Mouse (Mus musculus): ENCODE results near the gene Cmtm4. TPM values are rescaled to one million over a fixed set of nuclear protein-coding genes. Genes with fewer than 3 reads are reported as not detected.
A peak's percentile ranks its signal among the peaks of the same experiment; 100 is the strongest.

Cmtm4 gene
- total RNA-seq, 2 experiments from 2014 or later = 11.3 to 12.8 TPM

GRCm38 (mm10) chr8:104374864-104375846, 20.5 kb downstream of the Cmtm4 start:
- peak; percentile 65 to 68 for DNase-seq

DNA sequence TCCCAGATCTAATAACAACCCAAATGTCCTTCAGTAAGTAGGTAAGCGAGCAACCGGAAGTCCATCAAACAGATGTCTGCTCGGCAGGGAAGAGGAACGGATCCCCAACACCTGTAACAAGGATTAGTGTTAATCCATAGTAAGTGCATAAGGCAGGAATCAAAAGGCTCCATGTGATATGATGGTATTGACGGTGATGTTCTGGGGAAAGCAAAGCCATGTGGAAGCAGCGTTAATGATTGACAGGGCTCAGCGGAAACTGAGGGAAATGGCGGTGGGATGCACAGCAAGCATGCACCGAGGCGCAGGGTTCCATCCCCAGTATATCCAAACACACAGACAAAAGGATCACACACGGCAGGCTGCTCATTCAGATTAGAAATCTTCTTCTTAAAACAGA, 21.3 kb downstream of the Cmtm4 start:
- DNase-seq = no peak

DNA sequence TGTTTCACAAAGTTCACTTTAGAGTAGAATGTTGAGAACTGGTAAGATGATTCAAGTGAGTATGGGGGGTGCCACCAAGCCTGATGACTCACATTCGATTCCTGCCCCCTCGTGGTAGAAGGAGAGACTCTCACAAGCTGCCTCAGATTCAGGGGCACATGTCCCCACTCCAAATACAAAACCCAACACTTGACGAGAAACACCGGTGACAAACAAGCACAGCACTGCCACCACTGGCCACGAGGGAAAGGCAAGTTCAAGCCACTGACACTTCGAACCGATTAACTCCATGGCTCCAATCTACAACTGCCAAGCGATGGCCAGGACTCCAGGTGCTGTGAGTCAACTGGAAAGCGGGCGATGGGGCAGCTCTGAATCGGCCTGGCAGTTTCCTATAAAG, 21.8 kb downstream of the Cmtm4 start:
- DNase-seq = peak in 1 of 2 experiments; percentile 21

- no peak for DNase-seq
Observed at GRCm38 (mm10) chr8:104371121-104371520, 24.5 kb downstream of the Cmtm4 start.

DNA sequence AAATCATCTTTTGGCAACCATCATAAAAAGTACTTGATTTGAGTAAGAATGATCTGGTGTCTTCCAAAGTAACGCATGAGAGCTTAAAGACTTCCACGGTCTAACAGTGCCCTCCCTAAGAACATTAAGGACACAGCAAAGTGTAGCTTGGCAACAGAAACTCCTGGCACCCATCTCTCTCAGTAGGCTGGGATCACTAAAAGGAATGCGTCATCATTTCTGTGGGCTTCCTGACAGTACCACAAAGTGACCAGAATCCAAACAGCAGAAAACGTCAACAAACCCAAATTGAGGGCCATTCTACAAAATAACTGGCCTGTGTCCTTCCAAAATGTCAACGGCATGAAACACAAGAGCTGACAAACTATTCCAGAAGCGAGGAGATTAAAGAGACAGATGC, 25.5 kb downstream of the Cmtm4 start:
- peak; percentile 40 to 44 for DNase-seq

DNA sequence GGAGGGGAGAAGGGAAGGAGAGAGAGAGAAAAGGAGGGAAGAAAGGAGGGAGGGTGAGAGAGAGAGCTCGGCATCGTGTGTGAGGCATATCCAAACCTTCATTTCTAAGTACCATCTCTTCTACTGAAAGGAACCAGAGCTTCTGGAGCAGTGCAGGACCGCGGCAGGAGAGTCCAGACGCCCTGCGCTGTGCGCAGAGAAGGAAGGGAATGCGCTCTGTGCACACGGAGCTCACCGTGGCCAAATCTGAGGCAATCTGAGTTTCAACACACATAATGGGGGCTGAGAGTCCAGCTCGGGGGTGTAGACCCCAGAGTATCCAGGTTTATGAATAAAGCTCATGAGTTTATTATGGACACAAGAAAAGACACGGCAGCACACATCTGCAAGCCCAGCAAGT, 26.0 kb downstream of the Cmtm4 start:
- DNase-seq = no peak

DNA sequence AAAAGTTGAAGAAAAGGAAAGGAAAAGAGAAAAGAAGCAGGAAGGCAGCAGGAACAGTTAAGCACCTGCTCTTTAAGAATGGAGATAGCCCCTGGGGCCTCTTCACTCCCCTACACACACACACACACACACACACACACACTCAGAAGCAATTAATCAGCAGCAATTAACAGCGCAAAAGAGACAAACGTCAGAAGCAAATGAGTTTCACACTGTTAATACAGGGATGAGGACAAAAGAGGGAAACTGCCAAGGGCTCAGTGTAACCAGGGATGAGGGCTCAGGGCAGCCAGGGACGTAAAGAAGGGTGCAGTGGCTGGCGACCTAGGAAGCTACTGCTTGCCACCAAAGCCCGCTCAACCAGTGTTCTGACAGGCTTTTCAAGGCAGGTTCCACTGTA, 28.2 kb downstream of the Cmtm4 start:
- no peak for DNase-seq

DNA sequence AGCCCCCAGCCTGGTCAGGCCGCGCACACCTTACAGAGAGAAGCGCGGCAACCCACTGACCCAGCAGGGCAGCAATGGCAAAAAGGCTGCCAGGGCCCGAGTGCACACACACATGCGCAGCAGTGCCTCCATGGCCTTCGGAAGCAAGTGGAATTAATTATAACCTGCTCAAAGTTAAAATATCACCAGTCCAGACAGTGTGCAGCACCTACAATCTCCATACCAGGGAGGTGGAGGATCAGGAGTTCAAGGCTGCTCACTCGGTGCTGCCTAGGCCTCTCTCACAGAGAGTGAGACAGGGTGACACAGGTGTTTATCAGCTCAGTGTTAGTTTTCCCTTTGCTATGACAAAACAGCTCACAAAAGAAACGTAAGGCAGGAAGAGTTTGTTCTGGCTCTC, 29.9 kb downstream of the Cmtm4 start:
- DNase-seq = no peak

DNA sequence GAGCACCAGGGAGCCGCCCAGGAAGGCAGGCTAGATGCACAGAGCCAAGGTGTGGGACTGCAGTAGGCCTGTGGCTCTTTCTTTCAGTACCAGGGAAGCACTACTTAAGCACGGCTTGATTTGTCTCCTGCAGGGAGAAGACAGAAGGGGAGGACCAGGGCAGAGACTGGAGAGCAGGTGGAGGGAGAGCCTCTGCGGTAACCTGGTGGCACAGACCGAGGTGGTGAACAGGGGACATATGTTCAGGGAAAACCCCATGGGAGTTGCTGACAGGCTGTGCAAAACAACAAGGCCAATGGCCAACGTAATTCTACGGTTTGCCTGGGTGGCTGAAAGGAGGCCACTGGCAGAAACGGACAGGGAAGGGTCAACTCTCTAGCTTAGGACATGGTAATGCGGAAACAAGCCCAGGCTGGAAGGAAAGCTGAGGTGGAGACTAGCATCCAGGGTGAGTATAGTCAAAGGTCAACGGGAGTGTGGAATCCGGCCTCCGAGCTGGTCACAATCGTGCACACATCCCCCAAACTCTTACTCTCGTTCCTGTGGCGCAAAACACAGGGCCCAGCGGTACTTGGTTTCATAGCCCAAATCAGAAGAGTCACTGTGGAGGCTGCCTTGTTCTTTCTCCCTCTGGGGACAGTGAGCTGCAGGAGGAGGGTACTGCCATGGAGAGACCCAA, 35.7 kb downstream of the Cmtm4 start:
- no peak for DNase-seq

- DNase-seq = no peak
Observed at GRCm38 (mm10) chr8:104358637-104359036, 37.0 kb downstream of the Cmtm4 start.

DNA sequence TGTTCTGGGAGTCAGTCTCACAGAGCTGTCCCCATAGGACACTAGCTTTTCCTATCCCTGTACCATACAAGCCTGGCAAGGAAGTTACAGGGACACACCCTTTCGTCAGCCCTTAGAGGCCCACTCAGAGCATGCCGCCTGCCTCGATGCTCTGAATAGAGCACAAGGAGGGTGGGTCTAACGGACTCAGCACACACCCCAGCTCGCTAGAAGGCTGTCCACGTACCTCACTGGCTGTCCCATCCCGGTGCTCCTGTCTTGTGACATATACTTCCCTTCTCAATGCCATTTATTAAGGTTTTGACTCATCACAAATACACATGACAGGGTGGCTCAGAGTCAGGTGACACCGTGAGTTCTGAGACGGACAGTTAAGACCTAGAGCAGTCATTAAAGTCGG, 41.1 kb downstream of the Cmtm4 start:
- DNase-seq = no peak

- DNase-seq = no peak
Observed at GRCm38 (mm10) chr8:104353186-104353585, 42.4 kb downstream of the Cmtm4 start.

GRCm38 (mm10) chr8:104350047-104350446, 45.6 kb downstream of the Cmtm4 start:
- no peak for DNase-seq

DNA sequence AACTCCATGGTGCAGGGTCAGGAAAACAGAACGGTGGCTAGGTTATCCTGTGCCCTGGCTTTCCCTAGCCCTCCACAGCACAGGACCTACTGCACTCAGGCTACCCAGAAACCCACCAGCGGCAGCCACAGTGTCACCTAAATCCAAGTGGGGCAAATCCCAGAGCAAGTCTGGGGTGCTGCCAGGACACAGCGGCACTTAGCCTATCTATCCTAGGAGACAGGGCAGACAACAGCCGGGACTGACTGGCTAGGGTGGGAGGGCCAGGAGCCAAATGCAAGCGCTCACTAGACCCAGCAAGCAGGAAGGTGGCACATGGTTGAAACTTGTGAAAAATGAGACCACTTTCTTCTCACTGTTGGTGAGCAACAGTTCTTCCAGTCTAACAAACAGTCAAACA, 46.6 kb downstream of the Cmtm4 start:
- peak; percentile 45 to 50 for DNase-seq

DNA sequence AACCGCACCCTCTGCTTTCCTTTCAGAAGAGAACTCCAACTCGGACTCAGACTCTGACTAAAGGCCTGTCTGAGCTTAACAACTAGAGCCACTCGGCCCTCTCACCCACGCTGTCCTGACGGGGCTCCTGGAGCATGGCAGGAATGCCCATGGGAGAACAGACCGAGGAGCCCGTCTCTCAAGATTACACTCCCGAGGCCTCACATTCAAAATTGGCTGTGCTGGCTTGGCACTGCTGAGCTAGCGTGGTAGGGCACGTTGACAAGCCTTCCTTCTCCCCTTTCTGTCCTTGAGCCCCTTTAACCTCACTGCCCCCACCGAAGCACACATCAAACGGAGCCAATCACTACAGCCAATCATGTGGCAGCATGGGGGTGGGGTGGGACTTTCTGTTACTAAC, 48.9 kb downstream of the Cmtm4 start:
- DNase-seq = no peak

GRCm38 (mm10) chr8:104344622-104345021, 51.0 kb downstream of the Cmtm4 start:
- no peak for DNase-seq

GRCm38 (mm10) chr8:104343957-104344356, 51.6 kb downstream of the Cmtm4 start:
- peak; percentile 87 to 94 for DNase-seq

DNA sequence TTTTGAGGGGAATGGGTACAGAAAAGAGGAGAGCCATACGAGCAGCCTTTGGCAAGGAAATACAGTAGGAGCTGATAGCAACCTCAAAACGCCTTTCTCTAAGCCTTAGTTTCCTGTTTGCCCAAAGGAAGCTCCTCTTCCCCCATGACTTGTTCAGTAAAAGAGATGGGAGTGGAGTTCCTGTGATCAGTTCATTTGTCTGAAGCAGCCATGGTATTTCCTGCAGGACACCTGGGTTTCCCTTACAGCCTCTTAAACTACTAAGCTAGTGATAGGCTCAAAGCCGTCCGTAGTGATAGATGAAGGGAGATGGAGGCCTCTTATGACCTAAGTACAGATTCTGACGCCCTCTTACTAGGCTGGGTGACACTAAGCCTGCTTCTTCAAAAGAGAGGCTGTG, 53.2 kb downstream of the Cmtm4 start:
- DNase-seq = no peak

DNA sequence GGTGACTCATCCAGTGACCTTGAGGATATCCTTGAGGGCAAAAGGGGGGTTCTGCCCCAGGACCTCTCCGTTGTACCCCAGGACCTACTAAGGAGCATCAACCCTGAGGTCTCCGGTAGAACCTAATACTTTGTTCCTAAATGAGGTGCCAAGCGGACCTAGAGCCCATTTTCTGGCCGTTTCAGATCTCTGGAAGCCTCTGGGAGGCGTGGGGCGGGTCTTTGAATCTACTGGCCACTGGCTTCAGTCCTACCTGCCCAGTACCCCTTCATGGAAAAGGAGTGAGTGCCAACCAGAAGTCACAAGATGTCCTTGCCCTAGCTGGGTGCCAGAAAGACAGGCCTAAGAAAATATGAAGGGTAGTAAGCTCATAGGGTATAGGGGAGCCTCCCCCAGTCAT, 53.9 kb downstream of the Cmtm4 start:
- no peak for DNase-seq

DNA sequence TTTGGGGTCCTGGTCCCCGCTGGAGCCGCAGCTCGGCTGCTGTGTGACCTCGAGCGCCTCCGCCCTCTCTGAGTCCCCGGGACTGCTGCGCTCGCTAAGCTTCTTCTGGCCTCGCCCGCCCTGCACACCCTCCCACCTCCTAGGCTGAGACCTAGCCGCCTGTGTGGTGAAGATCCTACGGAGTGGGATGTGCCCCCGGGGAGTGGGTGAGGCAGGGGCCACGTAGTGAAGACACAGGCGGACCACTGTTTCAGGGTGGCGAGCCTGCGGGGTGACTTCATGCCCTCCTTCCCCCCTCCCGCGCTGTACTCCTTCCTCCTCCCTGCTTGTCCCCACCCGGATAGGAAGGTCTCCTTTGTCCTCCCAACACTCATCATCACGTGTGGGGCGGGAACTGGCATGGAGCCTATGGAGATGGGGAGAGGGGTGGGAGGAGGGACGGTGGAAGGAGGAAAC, 54.5 kb downstream of the Cmtm4 start:
- peak in 1 of 2 experiments; percentile 88 for DNase-seq

DNA sequence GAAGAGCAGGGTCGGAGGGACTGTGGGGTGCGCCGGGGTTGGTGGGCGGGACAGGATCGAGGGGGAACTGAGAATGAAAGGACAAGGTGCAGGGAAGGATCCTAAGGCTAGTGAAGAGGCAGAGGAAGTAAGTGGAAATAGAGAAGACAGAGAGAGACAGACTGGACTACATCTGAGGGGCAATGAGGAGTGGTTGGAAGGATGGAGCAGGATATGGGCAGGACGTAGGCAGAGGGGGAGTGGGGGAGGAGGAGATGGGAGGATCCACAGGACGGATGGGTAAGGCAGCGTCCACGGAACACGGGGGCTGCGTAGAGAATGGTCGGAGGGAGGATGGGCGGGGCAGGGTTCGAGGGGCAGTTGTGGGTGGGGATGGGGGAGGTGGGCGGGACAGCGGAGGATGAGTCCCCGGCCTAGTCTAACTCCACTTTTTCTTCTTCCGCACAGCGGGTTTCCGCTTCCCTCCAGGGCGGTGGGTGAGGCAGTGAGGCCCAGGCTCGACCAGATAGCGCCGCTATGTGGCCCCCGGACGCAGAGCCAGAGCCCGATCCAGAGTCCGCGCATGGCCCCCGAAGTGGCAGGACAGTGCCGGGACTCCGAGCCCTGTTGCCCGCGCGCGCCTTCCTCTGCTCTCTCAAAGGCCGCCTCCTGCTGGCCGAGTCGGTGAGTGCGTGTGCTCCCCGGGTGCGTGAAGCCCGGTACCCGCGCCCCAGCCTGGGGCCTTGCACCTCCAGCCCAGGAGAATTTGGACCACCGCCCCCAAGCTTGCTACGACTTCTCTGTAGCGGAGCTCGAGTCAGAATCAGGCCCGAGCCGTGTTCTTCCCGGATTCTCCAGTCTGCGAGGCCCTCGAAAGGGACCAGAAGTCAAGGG, 55.1 kb downstream of the Cmtm4 start:
- peak; percentile 84 to 89 for DNase-seq

DNA sequence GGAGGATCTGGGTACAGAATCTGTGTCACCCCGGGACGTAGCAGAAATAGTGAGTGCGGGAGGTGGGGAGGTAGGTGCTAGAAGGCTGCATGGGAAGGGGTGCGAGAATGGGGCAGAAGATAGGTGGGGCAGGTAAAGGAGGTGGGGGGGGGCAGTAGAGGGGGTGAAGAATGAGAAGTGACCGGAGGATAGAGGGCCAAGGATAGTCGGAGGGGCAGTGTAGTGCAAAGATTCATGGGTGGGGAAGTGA, 55.7 kb downstream of the Cmtm4 start:
- DNase-seq = no peak
